Mouse (Mus musculus): ENCODE measurements around the gene Wnk4.

The Wnk4 gene

DNA sequence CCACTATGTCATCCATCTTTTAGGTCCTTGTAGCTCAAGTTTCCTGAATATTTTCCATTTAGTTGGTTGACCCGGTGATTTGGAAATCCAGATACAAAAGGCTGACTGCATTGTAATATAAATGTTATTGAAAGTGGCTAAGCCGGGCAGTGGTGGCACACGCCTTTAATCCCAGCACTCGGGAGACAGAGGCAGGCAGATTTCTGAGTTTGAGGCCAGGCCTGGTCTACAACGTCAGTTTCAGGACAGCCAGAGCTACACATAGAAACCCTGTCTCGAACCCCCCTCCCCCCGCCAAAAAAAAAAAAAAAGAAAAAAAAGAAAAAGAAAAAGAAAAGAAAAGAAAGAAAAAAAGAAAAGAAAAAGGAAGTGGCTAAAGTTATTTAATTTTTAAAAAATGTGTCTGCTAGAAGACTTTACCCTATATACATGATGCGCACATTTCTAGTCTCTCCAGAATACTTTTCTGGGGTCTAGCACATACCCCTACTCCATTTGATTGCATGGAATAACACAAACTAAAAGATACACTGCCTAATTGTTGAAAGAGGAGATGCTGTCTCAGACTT, 54.8 kb downstream of the Wnk4 start:
- TF ChIP-seq GATA4 (IDR thresholded peaks at IDR 0.05; ENCODE audit: insufficient replicate concordance, low read length) = no peak

DNA sequence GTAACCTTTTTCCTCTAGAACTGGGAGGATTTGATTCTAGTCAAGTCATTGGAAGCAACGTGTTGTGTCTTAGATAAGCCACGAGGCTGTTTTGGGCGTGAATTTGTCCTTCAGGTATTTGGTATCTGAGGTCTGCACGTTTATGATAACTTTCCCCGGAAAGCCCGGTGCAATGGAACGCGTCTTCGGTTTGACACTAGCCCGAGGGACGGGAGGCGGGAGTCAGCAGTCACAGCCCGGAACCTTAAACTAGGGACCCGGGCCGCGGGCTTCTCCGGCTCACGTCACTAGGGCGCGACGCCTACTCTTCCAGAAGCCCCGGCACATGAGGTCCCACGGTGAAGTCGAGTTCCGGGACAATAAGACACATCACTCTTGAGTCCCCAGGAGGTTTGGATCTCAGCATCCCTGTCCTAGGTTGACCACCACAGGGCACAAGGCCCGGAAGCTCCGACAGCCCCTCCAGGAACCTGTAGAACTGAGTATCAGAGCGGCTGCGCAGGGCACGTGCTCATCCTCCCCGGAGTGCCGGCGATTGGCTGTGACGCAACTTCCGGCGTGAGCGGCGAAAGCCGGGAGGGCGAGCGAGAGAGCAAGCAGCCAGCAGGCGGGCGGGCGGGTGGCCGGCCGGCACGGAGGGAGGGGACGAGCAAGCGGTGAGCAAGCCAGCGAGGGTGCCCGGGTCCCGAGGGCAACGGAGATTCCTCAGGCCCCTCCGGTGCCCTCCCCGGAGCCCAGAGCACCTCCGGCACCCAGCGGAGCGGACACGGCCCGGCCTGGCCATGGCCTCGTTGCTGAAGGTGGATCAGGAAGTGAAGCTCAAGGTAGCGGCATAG, 55.5 kb downstream of the Wnk4 start, which contains the start of gene Psme3:
Gene Psme3 (plus strand): TSS at position 549 of the 836 bp plus-strand sequence.
- TF ChIP-seq GATA4 (IDR thresholded peaks at IDR 0.05; ENCODE audit: insufficient replicate concordance, low read length) = peak; percentile 19; the same call in 1 of the 2 replicates

DNA sequence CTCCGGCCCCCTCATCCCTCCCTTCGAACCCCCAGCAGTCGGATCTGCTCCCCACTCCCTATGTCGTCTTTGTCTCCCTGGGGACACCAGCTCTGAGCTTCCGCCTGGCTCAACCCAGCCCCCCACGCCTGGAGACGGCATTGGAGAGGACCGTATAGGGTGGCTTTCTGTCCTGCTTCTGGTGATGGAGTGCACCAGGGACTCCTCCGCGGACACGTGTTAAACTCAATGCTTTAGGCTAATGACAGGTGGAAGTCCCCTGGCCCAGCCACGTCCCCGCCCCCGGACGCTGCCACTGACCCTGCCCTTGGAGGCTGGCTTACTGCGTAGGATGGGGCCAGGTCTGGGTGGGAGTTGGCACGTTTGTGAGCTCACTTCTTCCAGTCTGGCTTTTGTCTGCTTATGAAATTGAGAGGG, 56.1 kb downstream of the Wnk4 start:
- TF ChIP-seq GATA4 (IDR thresholded peaks at IDR 0.05; ENCODE audit: insufficient replicate concordance, low read length) = no peak

DNA sequence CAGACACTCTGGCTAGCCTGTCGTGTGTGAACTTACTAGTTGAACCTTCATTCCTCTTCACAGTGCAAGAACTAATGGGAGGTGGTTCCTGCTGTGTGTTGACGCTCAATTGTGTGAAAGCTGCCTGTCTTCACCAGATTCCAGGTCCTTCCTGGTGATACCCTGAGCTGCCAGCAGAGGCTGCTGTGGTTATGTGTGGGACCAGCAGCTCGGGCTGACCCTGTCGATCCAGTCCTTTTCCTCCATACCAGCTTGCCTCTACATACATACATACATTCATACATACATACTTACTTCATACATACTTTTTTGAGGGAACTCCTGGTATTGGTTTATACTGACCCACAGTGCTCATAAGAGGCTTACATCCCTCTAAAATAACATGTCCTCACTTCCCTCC, 63.2 kb downstream of the Wnk4 start:
- no peak for TF ChIP-seq GATA4 (IDR thresholded peaks at IDR 0.05; ENCODE audit: insufficient replicate concordance, low read length)

DNA sequence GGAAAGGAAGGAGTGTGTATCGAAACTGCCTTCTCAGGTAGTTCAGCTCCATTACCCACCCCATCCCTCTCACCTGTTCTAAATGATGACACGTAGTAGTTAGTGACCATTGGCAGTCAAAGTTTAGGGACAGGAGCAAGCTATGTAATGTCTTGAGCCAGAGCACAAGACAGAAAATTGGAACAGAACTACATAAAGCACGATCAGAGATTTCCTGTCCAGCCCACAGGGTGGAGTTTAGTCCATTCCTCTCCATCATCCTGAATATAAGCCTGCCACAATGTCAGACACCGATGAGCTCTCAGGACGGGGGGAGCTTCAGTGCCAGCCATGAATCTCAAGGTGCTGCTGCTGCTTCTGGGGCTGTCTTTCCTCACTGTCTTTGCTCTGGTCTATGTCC, 64.4 kb downstream of the Wnk4 start, which contains the start of gene Aoc2:
Gene Aoc2 (plus strand): TSS at position 301 of the 400 bp plus-strand sequence.
- no peak for TF ChIP-seq GATA4 (IDR thresholded peaks at IDR 0.05; ENCODE audit: insufficient replicate concordance, low read length)

DNA sequence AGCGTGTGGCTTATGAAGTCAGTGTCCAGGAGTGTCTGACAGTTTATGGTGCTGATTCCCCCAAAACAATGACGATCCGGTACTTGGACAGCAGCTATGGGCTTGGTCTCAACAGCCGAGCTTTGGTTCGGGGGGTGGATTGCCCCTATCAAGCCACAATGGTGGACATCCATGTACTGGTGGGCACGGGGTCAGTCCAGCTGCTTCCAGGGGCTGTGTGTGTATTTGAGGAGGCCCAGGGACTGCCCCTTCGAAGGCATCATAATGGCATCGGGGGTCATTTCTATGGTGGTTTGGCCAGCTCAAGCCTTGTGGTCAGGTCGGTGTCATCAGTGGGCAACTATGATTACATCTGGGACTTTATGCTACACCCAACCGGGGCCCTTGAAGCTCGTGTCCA, 65.8 kb downstream of the Wnk4 start:
- no peak for TF ChIP-seq GATA4 (IDR thresholded peaks at IDR 0.05; ENCODE audit: insufficient replicate concordance, low read length)

Measured in liver, adult (tissue).